Mouse (Mus musculus): ENCODE data around the gene 4930507D05Rik. TPM values are rescaled to one million over a fixed set of nuclear protein-coding genes. Genes with fewer than 3 reads are reported as not detected.
A peak's percentile ranks its signal among the peaks of the same experiment; 100 is the strongest.
"Not testable (repeated sequence)": the region's sequence is repeated elsewhere in the genome, so short reads cannot be mapped to it uniquely, and the experiment has no call there.

Gene 4930507D05Rik
- polyA plus RNA-seq, 1 experiment from 2014 or later, result 0.57 TPM

DNA sequence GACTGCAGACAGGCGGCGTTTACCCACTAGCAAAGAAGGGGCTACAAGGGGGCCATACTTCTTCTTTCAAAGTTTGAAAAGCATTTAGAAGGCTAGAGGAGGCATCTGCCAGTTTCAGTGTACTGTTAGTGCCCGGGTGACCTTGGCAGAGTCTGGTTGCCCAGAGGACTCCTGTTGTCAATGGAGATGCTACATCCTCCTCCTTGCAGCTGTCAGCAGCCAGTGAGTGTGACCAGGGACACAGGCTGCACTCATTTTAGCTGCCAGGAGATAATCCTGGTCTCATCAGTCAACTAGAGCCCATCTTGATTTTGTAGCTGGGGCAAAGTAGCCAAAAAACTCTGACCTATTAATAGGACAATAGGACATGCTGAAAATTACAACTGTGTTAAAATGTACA, 28.2 kb upstream of the 4930507D05Rik start:
- peak; percentile 58; the same call in 1 of the 2 replicates for ATAC-seq (replicated peaks; ENCODE audit: insufficient number of reproducible peaks, insufficient read depth, low FRiP score, low read depth)
- 49% methylated on average over 3 of the region's 3 CpGs for WGBS
- Histone ChIP-seq H3K36me3 (no peaks in the 10 kb centered on the region), H3K4me2 (no peak overlapping the region), H3K27ac (peak overlapping the region; percentile 52), H3K9ac (no peak overlapping the region), H3K4me1 (replicated peaks) (peaks cover 14% of the 10 kb centered on the region), H3K4me3 (no peak overlapping the region), H3K9me3 (replicated peaks) (no peaks in the 10 kb centered on the region), H3K27me3 (no peaks in the 10 kb centered on the region)

DNA sequence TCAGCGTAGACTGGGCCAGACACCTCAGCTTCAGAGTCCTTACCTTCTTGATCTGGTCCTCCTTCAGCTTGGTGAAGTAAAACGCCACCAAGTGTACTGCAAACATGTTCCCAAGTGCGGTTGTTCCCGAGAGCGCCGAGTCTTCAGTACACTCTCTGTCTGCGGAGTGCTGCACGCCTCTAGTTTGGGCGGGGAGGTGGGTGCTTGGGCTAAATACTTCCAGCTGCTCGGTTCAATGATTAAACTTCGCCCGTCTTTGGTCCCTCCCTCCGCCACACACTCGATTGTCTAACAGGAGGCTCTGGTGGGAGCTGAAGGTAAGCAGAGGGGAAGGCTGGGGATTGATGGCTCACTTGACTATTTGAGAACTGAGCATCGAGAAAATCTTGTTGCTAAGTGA, 27.0 kb upstream of the 4930507D05Rik start, which contains the start of gene Hkdc1:
TSS of gene Hkdc1 (minus strand) at position 237 of the 400 bp plus-strand sequence.
- no peaks in the 10 kb centered on the region for H3K36me3 ChIP-seq
- no peak within 1 kb of the TSS for H3K4me3 ChIP-seq
- peaks cover 14% of the 10 kb centered on the region for H3K4me1 ChIP-seq (replicated peaks)
- no peak for ATAC-seq (replicated peaks; ENCODE audit: insufficient number of reproducible peaks, insufficient read depth, low FRiP score, low read depth)
- H3K4me2 ChIP-seq, result no peak within 1 kb of the TSS
- H3K9me3 ChIP-seq (replicated peaks), result no peaks in the 10 kb centered on the region
- H3K27ac ChIP-seq, result peak within 1 kb of the TSS; percentile 52; the same call in 1 of the 2 replicates
- H3K27me3 ChIP-seq, result no peaks in the 10 kb centered on the region
- 61% methylated on average over 15 of the region's 15 CpGs for WGBS
- H3K9ac ChIP-seq, result no peak within 1 kb of the TSS

DNA sequence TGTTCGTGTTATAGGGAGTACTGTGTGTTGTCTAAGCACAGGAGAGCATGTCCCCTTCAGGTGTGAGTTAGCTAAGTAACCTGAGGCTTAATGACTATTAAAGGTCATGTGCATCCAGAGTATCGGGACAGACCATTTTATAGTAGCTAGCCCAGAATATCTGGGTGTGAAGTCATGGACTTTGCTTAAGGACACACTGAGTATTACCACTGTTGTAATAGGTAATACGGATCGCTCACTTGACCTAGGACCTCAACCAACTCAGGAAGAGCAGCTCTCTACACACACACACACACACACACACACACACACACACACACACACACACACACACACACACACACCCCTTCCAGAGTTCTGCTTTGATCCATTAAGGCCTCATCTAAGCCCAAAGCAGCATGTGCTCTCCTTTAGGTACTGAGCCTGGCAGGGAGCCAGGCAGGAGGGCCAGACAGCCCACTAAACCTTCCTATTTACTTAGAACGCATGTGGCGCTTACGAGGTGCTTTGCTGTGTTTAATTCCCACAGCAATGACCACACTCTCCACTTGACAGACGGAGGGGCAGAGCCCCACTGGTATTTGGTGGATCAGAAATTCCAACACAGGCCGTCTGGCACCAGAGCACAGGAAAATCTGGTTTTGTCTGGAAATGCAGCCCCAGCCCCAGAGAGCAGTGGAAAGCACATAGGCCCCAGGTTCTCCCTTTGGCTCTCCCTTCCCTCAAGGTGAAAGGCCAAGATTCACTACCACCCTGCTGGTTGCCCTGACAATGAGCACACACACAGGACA, 24.0 kb upstream of the 4930507D05Rik start:
- H3K4me3 ChIP-seq, result no peak overlapping the region
- peaks cover 24% of the 10 kb centered on the region for H3K36me3 ChIP-seq
- no peak overlapping the region for H3K9ac ChIP-seq
- H3K9me3 ChIP-seq (replicated peaks), result no peaks in the 10 kb centered on the region
- no peak overlapping the region; the same call in 1 of the 2 replicates for H3K27ac ChIP-seq
- no peaks in the 10 kb centered on the region for H3K27me3 ChIP-seq
- H3K4me1 ChIP-seq (replicated peaks), result peaks cover 14% of the 10 kb centered on the region
- WGBS, result 47% methylated on average over 9 of the region's 9 CpGs
- H3K4me2 ChIP-seq, result no peak overlapping the region
- no peak for ATAC-seq (replicated peaks; ENCODE audit: insufficient number of reproducible peaks, insufficient read depth, low FRiP score, low read depth)

DNA sequence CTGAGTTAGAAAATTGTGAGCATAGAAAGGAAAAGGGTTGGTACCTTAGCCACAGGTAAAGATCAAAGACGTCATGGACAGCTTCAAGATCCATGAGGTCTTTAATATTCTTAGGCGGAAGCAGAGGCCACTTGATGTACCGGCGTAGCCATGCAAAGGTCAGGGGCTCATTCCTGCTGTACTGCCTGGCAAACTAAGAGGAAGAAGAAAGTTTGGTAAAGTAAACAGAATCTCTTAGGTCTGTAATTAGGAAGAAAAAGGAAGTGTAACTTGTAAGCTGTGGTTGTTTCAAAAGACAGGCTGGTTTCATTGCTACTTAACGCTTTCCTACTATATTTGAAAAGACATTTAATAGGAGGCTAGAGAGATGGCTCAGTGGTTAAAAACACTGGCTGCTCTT, 18.9 kb upstream of the 4930507D05Rik start:
- WGBS, result 93% methylated on average over 5 of the region's 5 CpGs
- Histone ChIP-seq H3K27ac (no peak overlapping the region), H3K4me3 (no peak overlapping the region), H3K4me1 (replicated peaks) (peaks cover 2% of the 10 kb centered on the region), H3K36me3 (peaks cover 74% of the 10 kb centered on the region), H3K4me2 (no peak overlapping the region), H3K27me3 (no peaks in the 10 kb centered on the region), H3K9me3 (replicated peaks) (no peaks in the 10 kb centered on the region), H3K9ac (no peak overlapping the region)
- ATAC-seq (replicated peaks; ENCODE audit: insufficient number of reproducible peaks, insufficient read depth, low FRiP score, low read depth), result no peak

DNA sequence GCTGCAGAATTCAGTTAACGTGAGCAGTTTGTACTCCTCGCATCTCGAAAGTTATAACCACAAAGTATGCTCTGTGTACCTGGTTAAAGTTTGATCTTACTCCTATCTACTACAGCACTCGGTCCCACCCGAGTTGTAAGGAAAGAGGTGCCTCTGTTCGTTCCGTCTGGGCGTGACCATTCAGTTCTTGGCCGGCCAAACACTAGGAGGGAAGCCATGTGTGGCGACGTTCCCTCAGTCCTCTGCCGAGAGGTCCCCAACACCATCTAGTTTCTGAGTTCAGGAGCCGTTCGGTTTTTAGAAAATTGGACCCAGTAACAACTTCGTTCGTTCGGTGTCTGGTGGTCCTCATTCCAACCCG, 971 bp downstream of the 4930507D05Rik start:
- Histone ChIP-seq H3K36me3 (peaks cover 22% of the 10 kb centered on the region), H3K27ac (peak overlapping the region; percentile 86), H3K4me1 (replicated peaks) (peaks cover 12% of the 10 kb centered on the region), H3K9ac (peak overlapping the region; percentile 99; the same call in 1 of the 2 replicates), H3K9me3 (replicated peaks) (no peaks in the 10 kb centered on the region), H3K27me3 (no peaks in the 10 kb centered on the region), H3K4me2 (peak overlapping the region; percentile 63), H3K4me3 (peak overlapping the region; percentile 92)
- 33% methylated on average over 18 of the region's 18 CpGs for WGBS
- ATAC-seq (replicated peaks; ENCODE audit: insufficient number of reproducible peaks, insufficient read depth, low FRiP score, low read depth), result no peak

DNA sequence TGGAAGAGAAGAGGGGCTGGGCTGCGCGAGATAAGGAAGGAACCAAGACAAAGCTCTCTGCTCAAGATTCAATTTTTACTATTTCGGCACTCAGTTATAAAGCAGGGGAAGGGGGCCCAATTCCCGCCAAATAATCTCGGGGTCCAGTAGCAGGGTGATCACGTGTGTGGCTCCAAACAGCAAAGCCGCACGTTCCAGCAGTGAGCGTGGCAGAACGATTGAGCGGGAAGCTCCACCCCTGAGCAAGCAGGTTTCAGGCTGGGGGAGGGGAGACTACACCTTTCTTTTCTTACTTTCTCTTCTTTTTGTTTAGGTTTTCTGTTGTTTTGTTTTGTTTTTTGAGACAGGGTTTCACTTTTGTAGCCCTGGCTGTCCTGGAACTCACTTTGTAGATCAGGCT, 2.7 kb downstream of the 4930507D05Rik start:
- not testable (repeated sequence) for ATAC-seq (replicated peaks; ENCODE audit: insufficient number of reproducible peaks, insufficient read depth, low FRiP score, low read depth)

DNA sequence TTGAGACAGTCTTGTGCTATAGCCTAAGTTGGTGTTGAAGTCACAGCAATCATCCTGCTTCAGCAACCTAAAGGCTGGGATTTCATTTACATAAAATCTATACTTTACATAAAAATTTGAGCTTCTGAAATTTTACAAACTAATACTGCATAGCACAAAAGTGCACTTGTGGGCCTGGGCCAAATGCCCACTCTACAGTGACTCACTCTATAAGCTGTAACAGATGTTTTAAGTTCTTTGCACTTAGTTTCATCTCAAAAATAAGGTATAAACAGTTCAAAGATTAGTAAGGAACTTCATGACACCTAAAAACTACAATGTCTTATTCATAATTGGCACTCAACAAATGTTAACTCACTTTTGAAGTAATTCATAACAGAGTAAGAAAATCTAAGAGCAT, 12.0 kb downstream of the 4930507D05Rik start:
- no peak for ATAC-seq (replicated peaks; ENCODE audit: insufficient number of reproducible peaks, insufficient read depth, low FRiP score, low read depth)
- no peak overlapping the region for H3K4me3 ChIP-seq
- H3K4me1 ChIP-seq (replicated peaks), result no peaks in the 10 kb centered on the region
- no peaks in the 10 kb centered on the region for H3K27me3 ChIP-seq
- no peak overlapping the region for H3K4me2 ChIP-seq
- H3K36me3 ChIP-seq, result peaks cover 47% of the 10 kb centered on the region
- H3K9me3 ChIP-seq (replicated peaks), result no peaks in the 10 kb centered on the region
- no peak overlapping the region for H3K27ac ChIP-seq
- H3K9ac ChIP-seq, result no peak overlapping the region

More for the DNA sequence above, 2.7 kb downstream of the 4930507D05Rik start:
- not testable (repeated sequence) for H3K4me3 ChIP-seq; H3K9ac ChIP-seq; H3K9me3 ChIP-seq (replicated peaks); H3K4me2 ChIP-seq; H3K27ac ChIP-seq; H3K27me3 ChIP-seq
- H3K36me3 ChIP-seq, result peaks cover 21% of the 10 kb centered on the region
- H3K4me1 ChIP-seq (replicated peaks), result peaks cover 12% of the 10 kb centered on the region
- 64% methylated on average over 11 of the region's 11 CpGs for WGBS

DNA sequence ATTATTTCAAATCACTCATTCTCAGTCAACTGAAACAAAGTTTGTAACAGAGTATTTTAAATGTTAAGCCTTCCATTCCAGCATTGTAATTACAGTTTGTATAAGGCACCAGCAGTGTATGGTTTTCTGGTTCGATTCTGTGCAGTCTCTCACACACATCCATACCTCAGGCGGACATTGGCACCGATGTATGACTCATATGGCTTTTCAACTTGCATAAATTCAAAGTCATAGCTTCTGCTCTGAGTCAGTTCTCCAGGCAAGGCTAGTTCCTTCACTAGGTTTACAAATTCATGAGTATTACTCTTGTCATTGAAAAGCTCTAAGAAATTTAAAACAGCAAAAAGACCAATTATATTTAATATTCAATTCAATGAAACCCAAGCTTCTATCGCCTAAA, 20.4 kb downstream of the 4930507D05Rik start:
- Histone ChIP-seq H3K4me1 (replicated peaks) (peaks cover 2% of the 10 kb centered on the region; the same call in 1 of the 2 replicates), H3K36me3 (peaks cover 17% of the 10 kb centered on the region; the same call in 1 of the 2 replicates), H3K9me3 (replicated peaks) (no peaks in the 10 kb centered on the region), H3K4me2 (no peak overlapping the region), H3K9ac (no peak overlapping the region), H3K27ac (no peak overlapping the region), H3K27me3 (no peaks in the 10 kb centered on the region), H3K4me3 (no peak overlapping the region)
- WGBS, result 90% methylated on average over 4 of the region's 4 CpGs
- no peak for ATAC-seq (replicated peaks; ENCODE audit: insufficient number of reproducible peaks, insufficient read depth, low FRiP score, low read depth)

DNA sequence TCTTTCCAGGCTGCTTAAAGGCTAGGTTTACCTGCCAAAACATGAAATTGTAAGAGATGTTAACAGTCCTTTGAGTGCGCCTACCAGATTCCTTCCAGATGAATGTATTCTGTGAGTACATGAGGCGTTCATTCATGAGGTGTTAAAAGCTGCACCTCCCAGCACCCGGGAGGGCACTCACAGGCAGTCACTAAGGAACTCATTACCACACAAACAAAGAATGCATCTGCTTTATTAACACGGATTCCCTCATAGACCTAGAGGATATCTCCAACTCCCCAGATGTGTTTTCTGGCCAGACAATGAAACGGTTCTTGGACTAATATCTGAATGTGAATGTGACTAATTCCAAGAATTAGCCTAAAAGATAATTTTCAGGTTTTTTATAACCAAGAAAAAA, 21.8 kb downstream of the 4930507D05Rik start:
- H3K4me2 ChIP-seq, result no peak overlapping the region
- H3K27ac ChIP-seq, result no peak overlapping the region
- no peak overlapping the region for H3K9ac ChIP-seq
- H3K4me3 ChIP-seq, result no peak overlapping the region
- no peaks in the 10 kb centered on the region for H3K27me3 ChIP-seq
- H3K4me1 ChIP-seq (replicated peaks), result peaks cover 2% of the 10 kb centered on the region; the same call in 1 of the 2 replicates
- ATAC-seq (replicated peaks; ENCODE audit: insufficient number of reproducible peaks, insufficient read depth, low FRiP score, low read depth), result no peak
- no peaks in the 10 kb centered on the region for H3K9me3 ChIP-seq (replicated peaks)
- 31% methylated on average over 5 of the region's 5 CpGs for WGBS
- H3K36me3 ChIP-seq, result peaks cover 17% of the 10 kb centered on the region; the same call in 1 of the 2 replicates

DNA sequence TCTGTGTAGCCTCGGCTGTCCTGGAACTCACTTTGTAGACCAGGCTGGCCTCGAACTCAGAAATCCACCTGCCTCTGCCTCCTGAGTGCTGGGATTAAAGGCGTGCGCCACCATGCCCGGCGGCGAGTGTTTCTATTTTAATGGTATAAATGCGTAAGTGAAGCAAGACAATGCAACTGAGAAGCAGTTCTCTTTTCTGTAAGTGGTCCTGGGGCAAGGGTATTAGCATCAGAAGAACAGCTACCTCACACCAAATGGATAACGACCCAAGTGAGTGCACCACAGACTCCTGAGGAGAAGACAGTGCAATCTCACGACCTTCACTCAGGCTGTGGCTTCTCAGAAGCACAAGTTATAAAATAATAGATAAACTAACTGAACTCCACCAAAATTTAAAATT, 25.7 kb downstream of the 4930507D05Rik start:
- 90% methylated on average over 10 of the region's 10 CpGs for WGBS
- no peaks in the 10 kb centered on the region for H3K27me3 ChIP-seq
- peaks cover 2% of the 10 kb centered on the region; the same call in 1 of the 2 replicates for H3K4me1 ChIP-seq (replicated peaks)
- H3K4me2 ChIP-seq, result no peak overlapping the region
- H3K9me3 ChIP-seq (replicated peaks), result no peaks in the 10 kb centered on the region
- ATAC-seq (replicated peaks; ENCODE audit: insufficient number of reproducible peaks, insufficient read depth, low FRiP score, low read depth), result no peak
- H3K4me3 ChIP-seq, result no peak overlapping the region
- H3K9ac ChIP-seq, result no peak overlapping the region
- H3K36me3 ChIP-seq, result 0 out of 2 replicates have a peak, but pooled peaks cover 7% of the 10 kb centered on the region
- no peak overlapping the region for H3K27ac ChIP-seq

DNA sequence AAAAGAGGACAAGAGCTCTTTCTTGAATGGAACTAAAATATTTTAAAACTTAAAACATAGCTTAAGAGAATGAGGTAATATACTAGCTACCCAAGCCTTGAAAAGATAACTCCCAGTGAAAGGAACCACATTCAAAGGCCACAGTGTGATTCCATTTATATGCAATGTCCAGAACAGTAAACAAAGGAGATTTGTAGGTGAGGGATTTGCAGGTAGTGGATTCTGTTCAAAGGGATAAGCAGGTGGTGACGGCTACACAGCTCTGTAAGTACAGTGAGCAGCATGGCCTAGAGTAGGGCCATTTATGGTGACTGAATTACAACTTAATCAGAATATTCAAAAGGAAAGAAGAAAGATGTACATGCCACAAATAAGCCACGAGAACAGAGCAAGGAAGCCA, 27.7 kb downstream of the 4930507D05Rik start:
- H3K4me2 ChIP-seq, result no peak overlapping the region
- no peak for ATAC-seq (replicated peaks; ENCODE audit: insufficient number of reproducible peaks, insufficient read depth, low FRiP score, low read depth)
- H3K4me1 ChIP-seq (replicated peaks), result no peaks in the 10 kb centered on the region
- H3K27me3 ChIP-seq, result no peaks in the 10 kb centered on the region
- 66% methylated on average over 2 of the region's 2 CpGs for WGBS
- no peak overlapping the region for H3K27ac ChIP-seq
- no peak overlapping the region for H3K4me3 ChIP-seq
- H3K9me3 ChIP-seq (replicated peaks), result no peaks in the 10 kb centered on the region
- 0 out of 2 replicates have a peak, but pooled peaks cover 7% of the 10 kb centered on the region for H3K36me3 ChIP-seq
- no peak overlapping the region for H3K9ac ChIP-seq
